ENCODE assay signal across 8 mouse cellular contexts in genomic region chr3:142318147-142318546, GRCm38 (mm10).
DNase-seq lines count a peak whose midpoint lies in the region; ATAC-seq and TF ChIP-seq lines count a peak whose summit lies in the region.
"Had no signal": no experiment of that assay in that cellular context is flagged by ENCODE, and none has a peak within 500 bp of the region (broad histone marks: within the 10 kb centered on the region; RNA-seq: fewer than 3 reads in every experiment).

No protein-coding gene starts in this region.

- no peaks in the 10 kb centered on the region for H3K4me1 ChIP-seq in hindbrain, embryonic 16.5 days (ENCODE audit: control insufficient read depth, insufficient read depth, low read depth, low read length)
- no peaks in the 10 kb centered on the region for H3K4me1 ChIP-seq in midbrain, embryonic 14.5 days (ENCODE audit: control insufficient read depth, insufficient read depth, low read length)

- H3K4me3 ChIP-seq in hindbrain, embryonic 16.5 days (ENCODE audit: low read length): no peak overlapping the region
- H3K4me3 ChIP-seq in left cerebral cortex, adult 2 months: no peak overlapping the region
- no peak overlapping the region for H3K4me3 ChIP-seq in midbrain, embryonic 14.5 days (replicated peaks; ENCODE audit: low read depth, low read length)
- H3K4me3 ChIP-seq: erythroblast, embryonic 14.5 days had no signal

- no peaks in the 10 kb centered on the region for H3K27me3 ChIP-seq in hindbrain, embryonic 16.5 days (replicated peaks; ENCODE audit: control insufficient read depth, insufficient read depth, low read length)
- H3K27me3 ChIP-seq in midbrain, embryonic 14.5 days (ENCODE audit: control insufficient read depth, insufficient read depth, low read length): no peaks in the 10 kb centered on the region

- 0 out of 2 replicates have a peak overlapping the region, but pooled peaks have one; percentile 3 for H3K27ac ChIP-seq in hindbrain, embryonic 16.5 days (ENCODE audit: low read depth, low read length)
- peak overlapping the region; percentile 18; the same call in 1 of the 2 replicates for H3K27ac ChIP-seq in left cerebral cortex, adult 2 months
- no peak overlapping the region for H3K27ac ChIP-seq in midbrain, embryonic 14.5 days (replicated peaks; ENCODE audit: low read depth, low read length)

- DNase-seq in adrenal gland, postnatal 25 days: peak; percentile 54
- DNase-seq in embryo, embryonic 10.5 days (ENCODE audit: low spot score): peak; percentile 75
- peak; percentile 69 for DNase-seq in gastrocnemius, postnatal 14 days
- peak; percentile 31 to 54 for DNase-seq in left cerebral cortex, adult 2 months (ENCODE audit: extremely low spot score in 1 of 2, low spot score in 2 of 2)
- DNase-seq in midbrain, embryonic 14.5 days: peak; percentile 80

- WGBS in hindbrain, embryonic 16.5 days: 16% methylated on average over 2 of the region's 2 CpGs
- 0% methylated on average over 2 of the region's 2 CpGs for WGBS in midbrain, embryonic 14.5 days

- no peaks in the 10 kb centered on the region for H3K36me3 ChIP-seq in hindbrain, embryonic 16.5 days (ENCODE audit: control insufficient read depth, insufficient read depth, low read length)
- no peaks in the 10 kb centered on the region for H3K36me3 ChIP-seq in midbrain, embryonic 14.5 days (ENCODE audit: control insufficient read depth, insufficient read depth, low read length)

- H3K9ac ChIP-seq in hindbrain, embryonic 16.5 days (ENCODE audit: low read depth, low read length): no peak overlapping the region
- no peak overlapping the region for H3K9ac ChIP-seq in midbrain, embryonic 14.5 days (replicated peaks; ENCODE audit: low read length)

- TF ChIP-seq CTCF in left cerebral cortex, adult 2 months (IDR thresholded peaks at IDR 0.05): no peak

- intact Hi-C loops in gastrocnemius, postnatal 14 days (cut with DNase I; ENCODE audit: low total_unique reads): no loop called here
- intact Hi-C loops in left cerebral cortex, adult 2 months (cut with DNase I): no loop called here

- peak; percentile 97 for ATAC-seq in hindbrain, embryonic 16.5 days
- peak; percentile 76; the same call in 1 of the 2 replicates for ATAC-seq in midbrain, embryonic 14.5 days (ENCODE audit: low FRiP score, low TSS enrichment)
- ATAC-seq in inflammation-experienced regulatory T-cells, adult 6 months: no peak

- H3K9me3 ChIP-seq in hindbrain, embryonic 16.5 days (ENCODE audit: control insufficient read depth, low read length): no peaks in the 10 kb centered on the region
- no peaks in the 10 kb centered on the region for H3K9me3 ChIP-seq in midbrain, embryonic 14.5 days (ENCODE audit: control insufficient read depth, low read length)

- no peak overlapping the region for H3K4me2 ChIP-seq in hindbrain, embryonic 16.5 days (ENCODE audit: low read length)
- no peak overlapping the region for H3K4me2 ChIP-seq in midbrain, embryonic 14.5 days (ENCODE audit: low read length)
